Mouse (Mus musculus): ENCODE results near the gene Fa2h.

DNA sequence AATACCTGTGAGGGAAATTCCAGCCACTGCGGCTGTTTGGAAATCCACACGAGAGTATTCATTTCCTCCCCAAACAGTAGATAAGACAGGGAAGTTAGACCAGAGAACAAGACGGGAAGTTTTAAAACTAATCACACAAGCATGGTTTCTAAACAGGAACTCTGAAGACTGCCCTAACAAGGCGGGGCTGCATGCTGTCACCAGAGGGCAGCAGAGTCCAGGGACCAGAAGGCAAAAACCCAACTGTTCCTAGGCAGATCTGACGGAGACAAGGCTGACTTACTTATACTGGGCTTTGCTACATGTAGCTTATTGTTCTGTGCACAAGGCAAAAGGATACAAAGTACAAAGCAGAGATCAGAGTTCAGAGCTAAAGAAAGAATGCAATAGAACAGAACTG, 50.4 kb downstream of the Fa2h start:
- TF ChIP-seq MAFK (IDR thresholded peaks at IDR 0.05; ENCODE audit: insufficient read depth, low read depth, low read length): no peak
- no peak for TF ChIP-seq ZNF384 (IDR thresholded peaks at IDR 0.05; ENCODE audit: low read depth, low read length)

All from ES-E14 (cell line).